Mouse (Mus musculus) lung, embryonic 14.5 days (tissue): ENCODE measurements around the gene Snai3. TPM values are rescaled to one million over a fixed set of nuclear protein-coding genes. Genes with fewer than 3 reads are reported as not detected.

ENCODE experiments used
- ATAC-seq: fragments of 200-750 bp; cut with Nextera tagmentation; 2 replicates; pipeline ENCODE4 v1.8.0; 2017; ENCODE audit warnings: mild to moderate bottlenecking, moderate TSS enrichment, moderate library complexity; ENCODE audit not compliant: insufficient read depth
- DNase-seq: peaks from one replicate; pipeline ENCODE4 v3.0.0-alpha.2; 2015
- H3K27ac ChIP-seq: fragments of 300-500 bp; sonication (generic); 2 replicates; pipeline ENCODE4 v1.5.1; 2014; ENCODE audit warnings: low read depth, mild to moderate bottlenecking, moderate library complexity
- H3K27me3 ChIP-seq: fragments of 300-500 bp; sonication (generic); 2 replicates; pipeline ENCODE4 v1.6.1; 2014; ENCODE audit warnings: low read length, control low read depth; ENCODE audit not compliant: insufficient read depth
- H3K36me3 ChIP-seq: fragments of 300-500 bp; sonication (generic); 2 replicates; pipeline ENCODE4 v1.6.1; 2014; ENCODE audit warnings: control low read depth; ENCODE audit not compliant: insufficient read depth
- H3K4me1 ChIP-seq: fragments of 300-500 bp; sonication (generic); 2 replicates; pipeline ENCODE4 v1.6.1; 2014; ENCODE audit warnings: antibody characterized with exemption, control low read depth; ENCODE audit not compliant: insufficient read depth
- H3K4me2 ChIP-seq: fragments of 300-500 bp; sonication (generic); 2 replicates; pipeline ENCODE4 v1.6.1; 2014; ENCODE audit warnings: mild to moderate bottlenecking
- H3K4me3 ChIP-seq: fragments of 300-500 bp; sonication (generic); 2 replicates; pipeline ENCODE4 v1.5.1; 2014; ENCODE audit warnings: low read depth, low read length
- H3K9ac ChIP-seq: fragments of 300-500 bp; sonication (generic); 2 replicates; pipeline ENCODE4 v1.6.1; 2014
- H3K9me3 ChIP-seq: fragments of 300-500 bp; sonication (generic); 2 replicates; pipeline ENCODE4 v1.6.1; 2016; ENCODE audit warnings: low read depth, low read length, control low read depth
- CTCF ChIP-seq: IDR thresholded peaks from 2 replicates; pipeline ENCODE4 v1.5.1; 2016; ENCODE audit warnings: antibody characterized with exemption, low read depth
- WGBS: fragments of 180-500 bp; shearing (Covaris S2); extraction: QIAGEN DNeasy Blood & Tissue Kit; methylation state at CpG from one replicate; pipeline ENCODE4 v1.1.7; 2014; 5-methylcytosine and 5-hydroxymethylcytosine counted together
- polyA plus RNA-seq: library from polyadenylated mRNA; unstranded; fragments of >200 nt; fragmentation: Nextera tagmentation; extraction: Ambion mirVana; gene quantifications from 2 replicates; pipeline ENCODE4 v1.2.1, GENCODE M21; 2014

Snai3 gene
- polyA plus RNA-seq, 1 experiment from 2014 or later: 1.3 TPM

- ATAC-seq (no peak), DNase-seq (no peak)
- no peaks in the 10 kb centered on the region for H3K4me1 ChIP-seq
- WGBS: 83% methylated on average over 8 of the region's 8 CpGs
- no peaks in the 10 kb centered on the region for H3K9me3 ChIP-seq
- H3K27me3 ChIP-seq: no peaks in the 10 kb centered on the region
- no peak overlapping the region for H3K27ac ChIP-seq
- H3K36me3 ChIP-seq: peaks cover 95% of the 10 kb centered on the region
- no peak overlapping the region for H3K4me2 ChIP-seq
- H3K4me3 ChIP-seq: no peak overlapping the region
- H3K9ac ChIP-seq: no peak overlapping the region
- no peak for TF ChIP-seq CTCF
Observed at GRCm38 (mm10) chr8:122482448-122482847, 21.9 kb upstream of the Snai3 start.

DNA sequence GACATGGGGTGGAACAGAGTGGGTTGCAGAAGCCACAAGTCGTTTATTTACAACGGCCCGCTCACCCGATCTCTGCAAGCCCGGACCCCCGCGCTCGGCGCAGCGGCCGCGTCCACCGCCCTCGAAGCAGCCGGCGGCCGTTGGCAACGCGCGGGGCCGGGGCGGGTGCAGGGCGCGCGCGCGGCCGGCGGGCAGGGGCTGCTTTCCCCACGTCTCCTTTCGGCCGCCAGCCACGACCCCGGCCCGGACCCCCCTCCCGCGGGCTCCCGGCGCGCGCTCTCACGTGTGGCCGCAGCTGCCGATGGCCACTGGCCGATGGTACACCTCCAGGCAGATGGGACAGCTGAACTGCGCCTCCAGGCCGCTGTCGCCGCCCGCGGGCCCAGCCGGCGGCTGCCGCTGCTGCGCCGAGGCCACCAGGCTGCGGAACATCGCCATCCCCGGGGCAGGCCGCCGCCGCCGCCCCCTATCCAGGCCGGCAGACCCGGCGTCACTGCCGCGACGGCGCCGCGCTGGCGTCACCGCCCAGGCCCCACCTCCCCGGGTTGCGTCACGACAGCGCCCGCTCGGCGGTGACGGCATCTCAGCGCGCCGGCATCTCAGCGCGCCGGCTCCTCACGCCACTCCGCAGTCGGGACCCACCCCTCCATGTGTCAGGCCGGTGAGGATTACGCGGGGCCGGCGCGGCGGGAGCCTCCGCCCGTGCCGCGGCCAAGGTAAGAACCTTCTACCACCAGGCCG, 15.2 kb upstream of the Snai3 start, which contains the start of the genes Rnf166 and Ctu2:
Rnf166 (minus strand) TSS at position 485 of the 741 bp plus-strand sequence.
Ctu2 (plus strand) TSS at position 564 of the 741 bp plus-strand sequence.
- WGBS: under 1% methylated on average over 95 of the region's 103 CpGs
- no peak for TF ChIP-seq CTCF
- no peaks in the 10 kb centered on the region for H3K9me3 ChIP-seq
- peaks cover 41% of the 10 kb centered on the region for H3K36me3 ChIP-seq
- peak; percentile 95 for DNase-seq
- no peaks in the 10 kb centered on the region for H3K27me3 ChIP-seq
- peak within 1 kb of the TSS; percentile 84 for H3K9ac ChIP-seq
- ATAC-seq: peak; percentile 89
- no peaks in the 10 kb centered on the region for H3K4me1 ChIP-seq
- peak within 1 kb of the TSS; percentile 63; the same call in 1 of the 2 replicates for H3K27ac ChIP-seq
- peak within 1 kb of the TSS; percentile 100 for H3K4me3 ChIP-seq
- peak within 1 kb of the TSS; percentile 93 for H3K4me2 ChIP-seq

GRCm38 (mm10) chr8:122474951-122475560, 14.5 kb upstream of the Snai3 start:
- H3K4me3 ChIP-seq: peak overlapping the region; percentile 100
- H3K9ac ChIP-seq: peak overlapping the region; percentile 84
- peak overlapping the region; percentile 93 for H3K4me2 ChIP-seq
- peak; percentile 57 for DNase-seq
- no peaks in the 10 kb centered on the region for H3K27me3 ChIP-seq
- 6% methylated on average over 16 of the region's 16 CpGs for WGBS
- peaks cover 41% of the 10 kb centered on the region for H3K36me3 ChIP-seq
- ATAC-seq: peak; percentile 18; the same call in 1 of the 2 replicates
- no peak for TF ChIP-seq CTCF
- H3K27ac ChIP-seq: 0 out of 2 replicates have a peak overlapping the region, but pooled peaks have one; percentile 63
- no peaks in the 10 kb centered on the region for H3K4me1 ChIP-seq
- H3K9me3 ChIP-seq: no peaks in the 10 kb centered on the region

- no peak overlapping the region for H3K9ac ChIP-seq
- no peak overlapping the region for H3K27ac ChIP-seq
- ATAC-seq (no peak), DNase-seq (no peak)
- 84% methylated on average over 8 of the region's 8 CpGs for WGBS
- peaks cover 34% of the 10 kb centered on the region for H3K36me3 ChIP-seq
- H3K4me2 ChIP-seq: no peak overlapping the region; the same call in 1 of the 2 replicates
- TF ChIP-seq CTCF: no peak
- no peaks in the 10 kb centered on the region for H3K9me3 ChIP-seq
- 0 out of 2 replicates have a peak overlapping the region, but pooled peaks have one; percentile 100 for H3K4me3 ChIP-seq
- H3K27me3 ChIP-seq: no peaks in the 10 kb centered on the region
- no peaks in the 10 kb centered on the region for H3K4me1 ChIP-seq
Observed at GRCm38 (mm10) chr8:122473911-122474421, 13.4 kb upstream of the Snai3 start.

DNA sequence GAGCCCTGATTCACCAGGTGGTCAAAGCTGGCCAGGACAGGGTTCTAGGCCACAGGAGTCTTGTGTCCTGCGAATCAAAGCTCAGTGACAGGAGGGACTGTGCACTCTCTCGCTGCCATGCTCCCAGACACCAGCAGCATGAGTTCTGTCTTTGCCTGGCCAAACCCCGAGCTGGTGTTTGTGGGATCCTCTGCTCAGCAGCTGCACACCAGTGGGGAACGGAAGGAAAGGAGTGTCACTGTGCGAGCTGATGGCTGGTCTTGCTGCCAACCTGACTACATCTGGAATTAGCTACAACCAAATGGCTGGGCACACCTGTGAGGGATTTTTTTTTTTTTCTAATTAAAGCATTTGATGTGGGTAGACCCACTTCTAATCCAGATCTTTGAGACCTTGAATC, 10.2 kb upstream of the Snai3 start:
- H3K4me3 ChIP-seq: no peak overlapping the region
- no peak overlapping the region for H3K27ac ChIP-seq
- H3K27me3 ChIP-seq: no peaks in the 10 kb centered on the region
- no peak for DNase-seq
- 74% methylated on average over 5 of the region's 5 CpGs for WGBS
- ATAC-seq: no peak
- no peak overlapping the region for H3K9ac ChIP-seq
- H3K36me3 ChIP-seq: peaks cover 52% of the 10 kb centered on the region
- TF ChIP-seq CTCF: no peak
- H3K9me3 ChIP-seq: no peaks in the 10 kb centered on the region
- no peak overlapping the region for H3K4me2 ChIP-seq
- no peaks in the 10 kb centered on the region for H3K4me1 ChIP-seq

GRCm38 (mm10) chr8:122469965-122470364, 9.4 kb upstream of the Snai3 start:
- 86% methylated on average over 10 of the region's 10 CpGs for WGBS
- DNase-seq: no peak
- H3K4me3 ChIP-seq: no peak overlapping the region

GRCm38 (mm10) chr8:122469407-122469806, 8.9 kb upstream of the Snai3 start:
- Histone ChIP-seq H3K9ac (no peak overlapping the region), H3K27me3 (no peaks in the 10 kb centered on the region), H3K4me3 (no peak overlapping the region), H3K36me3 (peaks cover 52% of the 10 kb centered on the region), H3K4me1 (no peaks in the 10 kb centered on the region), H3K4me2 (no peak overlapping the region), H3K27ac (no peak overlapping the region), H3K9me3 (no peaks in the 10 kb centered on the region)
- ATAC-seq (no peak), DNase-seq (no peak)
- 68% methylated on average over 6 of the region's 6 CpGs for WGBS
- TF ChIP-seq CTCF: no peak

More at GRCm38 (mm10) chr8:122469965-122470364, 9.4 kb upstream of the Snai3 start:
- no peak overlapping the region for H3K27ac ChIP-seq
- TF ChIP-seq CTCF: no peak
- ATAC-seq: no peak
- H3K9me3 ChIP-seq: no peaks in the 10 kb centered on the region
- H3K27me3 ChIP-seq: no peaks in the 10 kb centered on the region
- H3K9ac ChIP-seq: no peak overlapping the region
- H3K4me2 ChIP-seq: no peak overlapping the region
- H3K4me1 ChIP-seq: no peaks in the 10 kb centered on the region
- peaks cover 52% of the 10 kb centered on the region for H3K36me3 ChIP-seq
